Mouse (Mus musculus) cerebellum, adult 18-20 months (tissue): ENCODE data around the gene Platr25.
"Not testable (repeated sequence)": the region's sequence is repeated elsewhere in the genome, so short reads cannot be mapped to it uniquely, and the experiment has no call there.

ENCODE experiments used
- DNase-seq, 2 experiments: peaks; one replicate each; pipeline ENCODE4 v3.0.0; 2021

Gene Platr25

GRCm38 (mm10) chr13:62760432-62761415, at the start of gene Platr25:
TSS of gene Platr25 (minus strand) at chr13:62760709.
- peak; percentile 45 to 58 for DNase-seq

- DNase-seq, result not testable (repeated sequence)
These were observed 47.5 kb upstream of the Platr25 start for GRCm38 (mm10) chr13:62807981-62808380.

GRCm38 (mm10) chr13:62786135-62786493, 25.6 kb upstream of the Platr25 start:
- not testable (repeated sequence) for DNase-seq

- DNase-seq, result peak; percentile 51 to 65
These were observed 25.0 kb upstream of the Platr25 start, which contains the start of gene Gm5141 for GRCm38 (mm10) chr13:62785199-62786134. TSS of gene Gm5141 (minus strand) at chr13:62785808.

GRCm38 (mm10) chr13:62763806-62764205, 3.3 kb upstream of the Platr25 start:
- peak; percentile 18 to 24 for DNase-seq

GRCm38 (mm10) chr13:62733322-62733721, 27.2 kb downstream of the Platr25 start:
- no peak for DNase-seq

GRCm38 (mm10) chr13:62712611-62713010, 47.9 kb downstream of the Platr25 start:
- not testable (repeated sequence) for DNase-seq

GRCm38 (mm10) chr13:62685287-62685648, 75.2 kb downstream of the Platr25 start:
- not testable (repeated sequence) for DNase-seq

- DNase-seq, result peak; percentile 46 to 53
These were observed 75.8 kb downstream of the Platr25 start for GRCm38 (mm10) chr13:62684608-62685286.

- no peak for DNase-seq
These were observed 107.2 kb downstream of the Platr25 start for GRCm38 (mm10) chr13:62653369-62653743.

- DNase-seq, result peak; percentile 63 to 78
These were observed 107.7 kb downstream of the Platr25 start for GRCm38 (mm10) chr13:62652681-62653368.

- DNase-seq, result peak; percentile 2 to 5
These were observed 133.4 kb downstream of the Platr25 start for GRCm38 (mm10) chr13:62627071-62627470.

- not testable (repeated sequence) for DNase-seq
These were observed 136.2 kb downstream of the Platr25 start for GRCm38 (mm10) chr13:62624277-62624665.

- DNase-seq, result peak; percentile 54 to 75
These were observed 136.8 kb downstream of the Platr25 start, which contains the start of gene 6720489N17Rik for GRCm38 (mm10) chr13:62623577-62624276. TSS of gene 6720489N17Rik (minus strand) at chr13:62624182.
